Mouse (Mus musculus): ENCODE results near the gene Ccnd1. TPM values are rescaled to one million over a fixed set of nuclear protein-coding genes. Genes with fewer than 3 reads are reported as not detected.

The Ccnd1 gene
- polyA plus RNA-seq, 1 experiment from 2014 or later: 152 TPM

DNA sequence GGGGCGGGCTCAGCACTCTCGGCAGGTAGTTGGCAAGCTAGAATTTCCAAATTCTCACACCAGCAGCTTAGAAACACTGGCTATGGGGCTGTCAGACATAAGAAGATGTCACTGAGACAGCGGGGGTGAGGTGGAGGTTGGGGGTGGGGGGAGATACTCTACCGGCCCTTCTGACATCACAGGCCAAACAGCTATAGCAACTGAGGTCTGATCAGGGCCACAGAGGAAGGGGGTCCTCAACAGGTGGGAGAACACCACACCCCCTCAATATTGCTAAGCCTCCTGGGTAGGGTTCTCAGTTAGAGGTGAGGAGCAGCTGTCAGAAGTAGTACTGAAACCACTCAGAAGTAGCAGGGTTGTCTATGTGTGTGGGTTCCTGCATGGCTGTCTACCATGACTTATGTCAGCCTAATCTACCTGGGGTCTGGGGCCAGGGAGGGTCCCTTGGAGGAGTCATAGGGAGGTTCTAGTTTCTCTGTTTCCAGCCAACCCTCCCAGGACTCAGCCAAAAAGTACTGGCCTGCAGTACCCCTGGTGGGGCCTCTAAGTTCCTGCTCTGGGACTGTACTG, 3.3 kb downstream of the Ccnd1 start:
- no peaks in the 10 kb centered on the region for H3K9me3 ChIP-seq (replicated peaks)
- no peak overlapping the region for H3K4me3 ChIP-seq
- no peaks in the 10 kb centered on the region for H3K27me3 ChIP-seq (ENCODE audit: low read depth, poor library complexity, severe bottlenecking)
- H3K4me1 ChIP-seq: peaks cover 55% of the 10 kb centered on the region
- no peak for DNase-seq (ENCODE audit: low spot score)
- no peak overlapping the region for H3K27ac ChIP-seq
- WGBS: 88% methylated on average over 4 of the region's 4 CpGs
- H3K36me3 ChIP-seq: peaks cover 66% of the 10 kb centered on the region

DNA sequence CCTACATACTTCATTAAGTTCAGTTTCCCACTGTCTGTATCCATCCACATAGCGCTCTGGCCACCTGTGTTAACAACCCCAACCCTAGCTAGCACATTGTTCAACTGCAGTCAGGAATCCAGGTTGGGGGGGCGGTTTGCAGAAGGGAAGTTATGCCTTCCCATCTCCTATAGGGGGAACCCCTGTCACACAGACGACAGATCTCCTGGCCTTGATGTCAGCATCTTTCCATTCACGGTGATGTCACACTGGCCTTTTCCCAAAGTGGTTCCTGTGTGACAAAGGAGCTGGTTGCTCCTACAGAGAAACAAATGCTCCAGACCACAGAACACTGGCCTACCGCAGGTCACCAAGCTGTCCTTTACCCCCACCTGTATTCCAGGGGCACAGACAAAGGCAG, 4.2 kb downstream of the Ccnd1 start:
- DNase-seq (ENCODE audit: low spot score): no peak
- H3K4me3 ChIP-seq: no peak overlapping the region
- H3K27ac ChIP-seq: no peak overlapping the region
- 77% methylated on average over 5 of the region's 5 CpGs for WGBS
- H3K9me3 ChIP-seq (replicated peaks): no peaks in the 10 kb centered on the region
- H3K36me3 ChIP-seq: peaks cover 74% of the 10 kb centered on the region
- H3K4me1 ChIP-seq: peaks cover 48% of the 10 kb centered on the region
- H3K27me3 ChIP-seq (ENCODE audit: low read depth, poor library complexity, severe bottlenecking): no peaks in the 10 kb centered on the region

DNA sequence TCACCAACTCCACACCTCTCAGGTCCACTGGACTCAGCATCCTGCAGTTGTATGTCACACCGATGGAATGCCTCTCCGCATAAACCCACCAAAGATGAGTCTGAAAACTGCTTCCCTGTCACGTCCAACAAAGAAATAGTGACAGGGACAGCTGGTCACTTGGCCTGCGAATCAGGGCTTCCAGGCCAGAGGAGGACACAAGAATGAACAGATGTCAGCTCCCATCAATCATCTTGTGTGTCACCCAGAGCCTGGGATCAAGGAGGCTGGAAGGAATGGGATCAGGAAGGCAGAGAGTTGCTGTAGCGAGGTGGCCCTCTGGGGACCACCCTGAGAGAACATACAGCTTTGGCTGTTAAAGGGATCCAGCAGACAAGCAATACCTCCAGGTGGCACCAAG, 4.8 kb downstream of the Ccnd1 start:
- H3K27me3 ChIP-seq (ENCODE audit: low read depth, poor library complexity, severe bottlenecking): no peaks in the 10 kb centered on the region
- no peak for DNase-seq (ENCODE audit: low spot score)
- H3K27ac ChIP-seq: no peak overlapping the region
- no peaks in the 10 kb centered on the region for H3K9me3 ChIP-seq (replicated peaks)
- peaks cover 79% of the 10 kb centered on the region for H3K36me3 ChIP-seq
- WGBS: 74% methylated on average over 5 of the region's 5 CpGs
- no peak overlapping the region for H3K4me3 ChIP-seq
- H3K4me1 ChIP-seq: peaks cover 41% of the 10 kb centered on the region

GRCm38 (mm10) chr7:144933796-144934195, 5.9 kb downstream of the Ccnd1 start:
- no peaks in the 10 kb centered on the region for H3K27me3 ChIP-seq (ENCODE audit: low read depth, poor library complexity, severe bottlenecking)
- H3K4me1 ChIP-seq: peaks cover 40% of the 10 kb centered on the region
- no peaks in the 10 kb centered on the region for H3K9me3 ChIP-seq (replicated peaks)
- no peak for DNase-seq (ENCODE audit: low spot score)
- WGBS: 96% methylated on average over 8 of the region's 8 CpGs
- H3K27ac ChIP-seq: no peak overlapping the region
- no peak overlapping the region for H3K4me3 ChIP-seq
- peaks cover 89% of the 10 kb centered on the region for H3K36me3 ChIP-seq

GRCm38 (mm10) chr7:144933336-144933735, 6.4 kb downstream of the Ccnd1 start:
- H3K27ac ChIP-seq: no peak overlapping the region
- H3K4me3 ChIP-seq: no peak overlapping the region
- H3K9me3 ChIP-seq (replicated peaks): no peaks in the 10 kb centered on the region
- peaks cover 91% of the 10 kb centered on the region for H3K36me3 ChIP-seq
- peaks cover 40% of the 10 kb centered on the region for H3K4me1 ChIP-seq
- no peak for DNase-seq (ENCODE audit: low spot score)
- 89% methylated on average over 3 of the region's 3 CpGs for WGBS
- no peaks in the 10 kb centered on the region for H3K27me3 ChIP-seq (ENCODE audit: low read depth, poor library complexity, severe bottlenecking)

DNA sequence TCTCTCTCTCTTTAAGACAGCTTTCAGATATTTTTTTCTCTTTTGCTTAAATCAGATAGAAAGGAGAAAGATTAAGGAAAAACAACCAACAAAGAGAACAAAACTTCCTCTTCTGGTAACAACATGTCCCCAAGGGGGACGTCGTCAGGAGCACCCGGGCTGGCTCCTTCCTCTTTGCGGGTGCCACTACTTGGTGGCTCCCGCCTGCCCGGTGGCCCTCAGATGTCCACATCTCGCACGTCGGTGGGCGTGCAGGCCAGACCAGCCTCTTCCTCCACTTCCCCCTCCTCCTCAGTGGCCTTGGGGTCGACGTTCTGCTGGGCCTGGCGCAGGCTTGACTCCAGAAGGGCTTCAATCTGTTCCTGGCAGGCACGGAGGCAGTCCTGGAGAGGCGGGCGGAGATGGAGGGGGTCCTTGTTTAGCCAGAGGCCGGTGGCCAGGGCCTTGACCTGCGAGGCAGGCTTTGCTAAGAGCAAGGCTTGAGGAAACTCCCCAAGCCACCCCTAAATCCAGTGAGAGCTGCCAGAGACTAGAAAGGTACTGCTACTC, 7.3 kb downstream of the Ccnd1 start:
- peaks cover 32% of the 10 kb centered on the region for H3K4me1 ChIP-seq
- no peaks in the 10 kb centered on the region for H3K9me3 ChIP-seq (replicated peaks)
- peaks cover 88% of the 10 kb centered on the region for H3K36me3 ChIP-seq
- DNase-seq (ENCODE audit: low spot score): no peak
- H3K4me3 ChIP-seq: no peak overlapping the region
- 86% methylated on average over 18 of the region's 18 CpGs for WGBS
- H3K27ac ChIP-seq: peak overlapping the region; percentile 7; the same call in 1 of the 2 replicates
- no peaks in the 10 kb centered on the region for H3K27me3 ChIP-seq (ENCODE audit: low read depth, poor library complexity, severe bottlenecking)

- Histone ChIP-seq H3K27me3 (ENCODE audit: low read depth, poor library complexity, severe bottlenecking) (no peaks in the 10 kb centered on the region), H3K9me3 (replicated peaks) (no peaks in the 10 kb centered on the region), H3K4me1 (peaks cover 25% of the 10 kb centered on the region), H3K27ac (no peak overlapping the region), H3K4me3 (no peak overlapping the region), H3K36me3 (peaks cover 81% of the 10 kb centered on the region)
- peak; percentile 75 for DNase-seq (ENCODE audit: low spot score)
- 23% methylated on average over 3 of the region's 3 CpGs for WGBS
Measured at GRCm38 (mm10) chr7:144931778-144932177, 7.9 kb downstream of the Ccnd1 start.

GRCm38 (mm10) chr7:144929931-144930330, 9.8 kb downstream of the Ccnd1 start:
- Histone ChIP-seq H3K27me3 (ENCODE audit: low read depth, poor library complexity, severe bottlenecking) (no peaks in the 10 kb centered on the region), H3K4me3 (no peak overlapping the region), H3K36me3 (peaks cover 65% of the 10 kb centered on the region), H3K4me1 (peaks cover 15% of the 10 kb centered on the region), H3K27ac (no peak overlapping the region), H3K9me3 (replicated peaks) (no peaks in the 10 kb centered on the region)
- 69% methylated on average over 5 of the region's 5 CpGs for WGBS
- DNase-seq (ENCODE audit: low spot score): no peak

DNA sequence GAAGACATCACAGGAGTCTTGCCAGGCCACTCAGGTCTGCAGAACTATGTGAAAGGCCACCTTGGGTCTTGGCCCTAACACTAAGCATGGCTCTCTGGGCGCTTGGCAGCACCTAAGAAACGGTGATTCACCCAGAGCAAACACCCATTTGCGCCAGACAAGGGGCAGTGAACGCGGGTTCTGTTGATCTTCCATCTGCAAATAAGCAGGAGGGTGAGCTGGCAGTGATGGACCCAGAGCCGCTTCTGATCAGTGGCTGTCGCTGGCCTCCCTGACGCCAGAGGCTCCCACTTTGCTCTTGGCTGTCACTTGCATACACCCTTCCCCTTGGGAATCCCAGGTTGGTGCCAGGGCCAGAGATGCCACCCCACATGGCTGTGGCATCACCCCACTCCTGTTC, 10.2 kb downstream of the Ccnd1 start:
- Histone ChIP-seq H3K36me3 (peaks cover 61% of the 10 kb centered on the region), H3K4me3 (no peak overlapping the region), H3K27me3 (ENCODE audit: low read depth, poor library complexity, severe bottlenecking) (no peaks in the 10 kb centered on the region), H3K9me3 (replicated peaks) (no peaks in the 10 kb centered on the region), H3K27ac (no peak overlapping the region), H3K4me1 (peaks cover 15% of the 10 kb centered on the region)
- WGBS: 84% methylated on average over 8 of the region's 8 CpGs
- no peak for DNase-seq (ENCODE audit: low spot score)

- WGBS: 85% methylated on average over 6 of the region's 6 CpGs
- H3K4me1 ChIP-seq: peaks cover 12% of the 10 kb centered on the region
- H3K27me3 ChIP-seq (ENCODE audit: low read depth, poor library complexity, severe bottlenecking): no peaks in the 10 kb centered on the region
- H3K27ac ChIP-seq: no peak overlapping the region
- no peak overlapping the region for H3K4me3 ChIP-seq
- no peaks in the 10 kb centered on the region for H3K9me3 ChIP-seq (replicated peaks)
- peaks cover 60% of the 10 kb centered on the region for H3K36me3 ChIP-seq
- no peak for DNase-seq (ENCODE audit: low spot score)
Measured at GRCm38 (mm10) chr7:144928889-144929210, 10.9 kb downstream of the Ccnd1 start.

DNA sequence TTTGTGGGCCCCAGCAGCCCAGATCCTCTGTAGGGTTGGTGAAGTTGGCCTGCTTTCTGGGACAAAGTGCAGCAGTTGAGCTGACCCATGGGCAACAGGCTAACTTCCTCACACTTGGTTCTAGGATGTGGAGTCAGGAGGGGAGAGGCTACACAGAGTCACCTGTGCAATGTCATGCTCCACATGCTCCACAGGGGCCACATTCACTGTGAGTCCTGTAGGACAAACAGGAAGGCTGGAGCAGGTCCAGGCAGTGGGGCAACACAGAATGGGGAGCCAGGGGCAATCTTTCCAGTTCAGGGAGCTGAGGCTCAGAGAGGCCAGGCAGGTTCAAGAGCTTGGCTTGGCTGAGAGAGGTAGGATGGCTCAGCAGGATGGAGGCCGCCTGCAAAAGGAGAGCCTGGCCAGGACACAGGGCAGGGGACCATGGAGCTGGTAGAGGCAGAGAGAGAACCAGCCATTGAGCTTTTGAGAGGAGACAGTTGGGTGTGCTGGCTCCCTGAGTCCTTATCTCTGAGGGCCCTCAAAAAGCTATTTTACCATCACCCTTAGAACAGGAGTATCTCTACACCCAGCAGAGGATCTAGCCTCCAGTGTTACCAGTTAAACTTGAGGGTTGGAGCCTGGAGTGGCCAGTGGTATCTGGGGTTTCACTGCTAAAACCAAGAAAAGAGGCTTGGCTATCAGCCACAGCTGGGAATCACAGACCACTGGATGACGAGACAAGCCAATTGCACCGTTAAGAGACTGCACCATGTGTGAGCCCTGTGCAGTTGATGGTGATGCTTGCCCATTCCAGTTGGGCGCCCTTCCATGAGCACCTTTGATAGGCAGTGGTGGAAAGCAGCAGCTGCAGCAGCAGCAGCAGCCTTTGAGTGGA, 11.5 kb downstream of the Ccnd1 start:
- Histone ChIP-seq H3K27ac (no peak overlapping the region), H3K36me3 (peaks cover 54% of the 10 kb centered on the region), H3K9me3 (replicated peaks) (no peaks in the 10 kb centered on the region), H3K4me3 (no peak overlapping the region), H3K27me3 (ENCODE audit: low read depth, poor library complexity, severe bottlenecking) (no peaks in the 10 kb centered on the region), H3K4me1 (peaks cover 9% of the 10 kb centered on the region)
- WGBS: 75% methylated on average over 4 of the region's 4 CpGs
- DNase-seq (ENCODE audit: low spot score): no peak

DNA sequence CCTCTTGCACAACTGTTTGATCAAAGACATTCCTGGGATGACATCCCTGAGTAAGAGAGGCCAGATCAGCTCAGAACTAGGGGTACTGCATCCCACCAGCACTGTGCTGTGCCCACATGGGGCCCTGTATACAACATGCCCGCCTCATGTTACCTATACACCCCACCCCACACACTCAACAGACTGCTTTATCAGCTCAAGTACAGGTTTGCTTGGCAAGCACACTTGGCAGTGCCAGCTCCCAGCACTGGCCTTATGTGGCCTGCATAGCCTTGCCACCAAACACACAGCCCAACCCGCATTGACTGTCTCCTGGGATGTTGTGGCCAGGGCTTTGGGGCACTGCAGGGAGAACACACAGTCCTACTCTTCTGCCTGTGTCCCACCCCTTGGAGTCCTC, 12.1 kb downstream of the Ccnd1 start:
- WGBS: 81% methylated on average over 2 of the region's 2 CpGs
- no peak overlapping the region for H3K4me3 ChIP-seq

GRCm38 (mm10) chr7:144918823-144919222, 20.9 kb downstream of the Ccnd1 start:
- DNase-seq (ENCODE audit: low spot score): no peak
- Histone ChIP-seq H3K27me3 (ENCODE audit: low read depth, poor library complexity, severe bottlenecking) (no peaks in the 10 kb centered on the region), H3K27ac (no peak overlapping the region), H3K36me3 (peaks cover 42% of the 10 kb centered on the region), H3K9me3 (replicated peaks) (no peaks in the 10 kb centered on the region), H3K4me1 (peaks cover 10% of the 10 kb centered on the region), H3K4me3 (no peak overlapping the region)
- 81% methylated on average over 1 of the region's 1 CpGs for WGBS

More for the DNA sequence above, 12.1 kb downstream of the Ccnd1 start:
- Histone ChIP-seq H3K4me1 (peaks cover 5% of the 10 kb centered on the region), H3K27me3 (ENCODE audit: low read depth, poor library complexity, severe bottlenecking) (no peaks in the 10 kb centered on the region), H3K9me3 (replicated peaks) (no peaks in the 10 kb centered on the region), H3K27ac (no peak overlapping the region), H3K36me3 (peaks cover 48% of the 10 kb centered on the region)
- no peak for DNase-seq (ENCODE audit: low spot score)
